Mouse (Mus musculus) forebrain, embryonic 11.5 days (tissue): ENCODE data around the gene Ngp. TPM values are rescaled to one million over a fixed set of nuclear protein-coding genes. Genes with fewer than 3 reads are reported as not detected.
"Not testable (repeated sequence)": the region's sequence is repeated elsewhere in the genome, so short reads cannot be mapped to it uniquely, and the experiment has no call there.

Experiments used
- ATAC-seq: fragments of 200-750 bp; cut with Nextera tagmentation; replicated peaks from 2 replicates; pipeline ENCODE4 v1.8.0; 2017; ENCODE audit warnings: moderate TSS enrichment; ENCODE audit not compliant: low FRiP score
- DNase-seq: peaks from one replicate; pipeline ENCODE4 v3.0.0-alpha.2; 2017; ENCODE audit warnings: low spot score
- H3K27ac ChIP-seq: fragments of 300-500 bp; sonication (generic); 2 replicates; pipeline ENCODE4 v1.5.1; 2014; ENCODE audit warnings: low read depth, low read length
- H3K27me3 ChIP-seq: fragments of 300-500 bp; sonication (generic); 2 replicates; pipeline ENCODE4 v1.6.1; 2014; ENCODE audit warnings: mild to moderate bottlenecking, low read length, mixed read lengths; ENCODE audit not compliant: control insufficient read depth, insufficient read depth
- H3K36me3 ChIP-seq: fragments of 300-500 bp; sonication (generic); 2 replicates; pipeline ENCODE4 v1.6.1; 2014; ENCODE audit warnings: mild to moderate bottlenecking, low read length, moderate library complexity, mixed read lengths; ENCODE audit not compliant: control insufficient read depth, insufficient read depth
- H3K4me1 ChIP-seq: fragments of 300-500 bp; sonication (generic); replicated peaks from 2 replicates; pipeline ENCODE4 v1.6.1; 2014; ENCODE audit warnings: low read length, mixed read lengths; ENCODE audit not compliant: control insufficient read depth, insufficient read depth
- H3K4me2 ChIP-seq: fragments of 300-500 bp; sonication (generic); 2 replicates; pipeline ENCODE4 v1.6.1; 2014; ENCODE audit warnings: low read depth, mild to moderate bottlenecking, low read length, moderate library complexity, mixed read lengths; ENCODE audit not compliant: severe bottlenecking
- H3K4me3 ChIP-seq: fragments of 300-500 bp; sonication (generic); 2 replicates; pipeline ENCODE4 v1.5.1; 2014; ENCODE audit warnings: low read depth, low read length
- H3K9ac ChIP-seq: fragments of 300-500 bp; sonication (generic); 2 replicates; pipeline ENCODE4 v1.6.1; 2014; ENCODE audit warnings: low read length
- H3K9me3 ChIP-seq: fragments of 300-500 bp; sonication (generic); 2 replicates; pipeline ENCODE4 v1.6.1; 2016; ENCODE audit warnings: low read length, mixed read lengths; ENCODE audit not compliant: control insufficient read depth
- WGBS: fragments of 180-500 bp; shearing (Covaris S2); extraction: QIAGEN DNeasy Blood & Tissue Kit; methylation state at CpG from one replicate; pipeline ENCODE4 v1.1.7; 2014; 5-methylcytosine and 5-hydroxymethylcytosine counted together
- polyA plus RNA-seq: library from polyadenylated mRNA; unstranded; fragments of >200 nt; fragmentation: Nextera tagmentation; extraction: Ambion mirVana; gene quantifications from 2 replicates; pipeline ENCODE4 v1.2.1, GENCODE M21; 2014

The Ngp gene
- 0.36 and 0.67 TPM in 2 replicates for polyA plus RNA-seq

GRCm38 (mm10) chr9:110419511-110420112 is at the start of gene Ngp:
Gene Ngp, plus strand, starts transcription at chr9:110419747.
- Histone ChIP-seq H3K9ac (no peak within 1 kb of the TSS), H3K4me3 (no peak within 1 kb of the TSS), H3K36me3 (no peaks in the 10 kb centered on the region), H3K27ac (no peak within 1 kb of the TSS), H3K9me3 (no peaks in the 10 kb centered on the region), H3K27me3 (no peaks in the 10 kb centered on the region), H3K4me2 (no peak within 1 kb of the TSS), H3K4me1 (no peaks in the 10 kb centered on the region)
- ATAC-seq (no peak), DNase-seq (no peak)
- WGBS: 92% methylated on average over 12 of the region's 12 CpGs

- whole genome bisulfite sequencing: 93% methylated on average over 3 of the region's 3 CpGs
- Histone ChIP-seq H3K27ac (no peak overlapping the region), H3K4me2 (no peak overlapping the region), H3K27me3 (no peaks in the 10 kb centered on the region), H3K9ac (no peak overlapping the region), H3K36me3 (no peaks in the 10 kb centered on the region), H3K9me3 (no peaks in the 10 kb centered on the region), H3K4me1 (no peaks in the 10 kb centered on the region), H3K4me3 (no peak overlapping the region)
- DNase-seq (no peak), ATAC-seq (no peak)
These were observed 49.7 kb upstream of the Ngp start for GRCm38 (mm10) chr9:110369860-110370259.

- no peaks in the 10 kb centered on the region for H3K4me1 ChIP-seq
- H3K9ac ChIP-seq: no peak overlapping the region
- H3K36me3 ChIP-seq: no peaks in the 10 kb centered on the region; the same call in 1 of the 2 replicates
- DNase-seq: no peak
- H3K4me2 ChIP-seq: no peak overlapping the region
- no peaks in the 10 kb centered on the region for H3K9me3 ChIP-seq
- WGBS: 90% methylated on average over 13 of the region's 13 CpGs
- no peaks in the 10 kb centered on the region for H3K27me3 ChIP-seq
- no peak overlapping the region for H3K27ac ChIP-seq
- H3K4me3 ChIP-seq: no peak overlapping the region
- no peak for ATAC-seq
These were observed 45.7 kb upstream of the Ngp start for GRCm38 (mm10) chr9:110373871-110374270.

GRCm38 (mm10) chr9:110375668-110376067 is 43.9 kb upstream of the Ngp start:
- H3K4me2 ChIP-seq: no peak overlapping the region
- no peak overlapping the region for H3K9ac ChIP-seq
- no peaks in the 10 kb centered on the region; the same call in 1 of the 2 replicates for H3K36me3 ChIP-seq
- no peaks in the 10 kb centered on the region for H3K27me3 ChIP-seq
- no peaks in the 10 kb centered on the region for H3K4me1 ChIP-seq
- H3K27ac ChIP-seq: no peak overlapping the region
- no peaks in the 10 kb centered on the region for H3K9me3 ChIP-seq
- DNase-seq (no peak), ATAC-seq (no peak)
- no peak overlapping the region for H3K4me3 ChIP-seq
- 91% methylated on average over 3 of the region's 3 CpGs for WGBS

GRCm38 (mm10) chr9:110377655-110378054 is 41.9 kb upstream of the Ngp start:
- not testable (repeated sequence) for H3K4me1 ChIP-seq, DNase-seq, H3K27ac ChIP-seq, H3K36me3 ChIP-seq, H3K4me3 ChIP-seq, H3K4me2 ChIP-seq, H3K9ac ChIP-seq, H3K9me3 ChIP-seq, H3K27me3 ChIP-seq, ATAC-seq
- WGBS: 93% methylated on average over 15 of the region's 15 CpGs

- Histone ChIP-seq H3K27me3 (no peaks in the 10 kb centered on the region), H3K9ac (no peak overlapping the region), H3K4me3 (no peak overlapping the region), H3K9me3 (no peaks in the 10 kb centered on the region), H3K4me1 (no peaks in the 10 kb centered on the region), H3K36me3 (no peaks in the 10 kb centered on the region; the same call in 1 of the 2 replicates), H3K4me2 (no peak overlapping the region), H3K27ac (no peak overlapping the region)
- DNase-seq (no peak), ATAC-seq (no peak)
- WGBS: 93% methylated on average over 8 of the region's 8 CpGs
These were observed 40.2 kb upstream of the Ngp start for GRCm38 (mm10) chr9:110379361-110379760.

- 0 out of 2 replicates have a peak, but pooled peaks have one; percentile 19 for ATAC-seq
- Histone ChIP-seq H3K9me3 (no peaks in the 10 kb centered on the region), H3K9ac (no peak overlapping the region), H3K27me3 (no peaks in the 10 kb centered on the region), H3K27ac (no peak overlapping the region), H3K36me3 (peaks cover 7% of the 10 kb centered on the region; the same call in 1 of the 2 replicates), H3K4me3 (no peak overlapping the region), H3K4me1 (no peaks in the 10 kb centered on the region), H3K4me2 (no peak overlapping the region)
- 47% methylated on average over 21 of the region's 21 CpGs for WGBS
- no peak for DNase-seq
These were observed 38.9 kb upstream of the Ngp start for GRCm38 (mm10) chr9:110380662-110381061.

GRCm38 (mm10) chr9:110381292-110381691 is 38.3 kb upstream of the Ngp start:
- no peaks in the 10 kb centered on the region for H3K4me1 ChIP-seq
- H3K4me3 ChIP-seq: no peak overlapping the region
- no peaks in the 10 kb centered on the region for H3K9me3 ChIP-seq
- no peak overlapping the region for H3K27ac ChIP-seq
- H3K27me3 ChIP-seq: no peaks in the 10 kb centered on the region
- H3K9ac ChIP-seq: no peak overlapping the region
- 81% methylated on average over 12 of the region's 12 CpGs for WGBS
- H3K36me3 ChIP-seq: peaks cover 8% of the 10 kb centered on the region; the same call in 1 of the 2 replicates
- no peak overlapping the region for H3K4me2 ChIP-seq
- no peak for ATAC-seq
- DNase-seq: no peak

GRCm38 (mm10) chr9:110384369-110384929 is 35.1 kb upstream of the Ngp start:
- ATAC-seq (no peak), DNase-seq (no peak)
- H3K27ac ChIP-seq: no peak overlapping the region
- H3K36me3 ChIP-seq: peaks cover 16% of the 10 kb centered on the region; the same call in 1 of the 2 replicates
- 93% methylated on average over 7 of the region's 7 CpGs for WGBS
- no peak overlapping the region for H3K4me3 ChIP-seq
- H3K9me3 ChIP-seq: no peaks in the 10 kb centered on the region
- no peak overlapping the region for H3K4me2 ChIP-seq
- no peak overlapping the region for H3K9ac ChIP-seq
- no peaks in the 10 kb centered on the region for H3K27me3 ChIP-seq
- no peaks in the 10 kb centered on the region for H3K4me1 ChIP-seq
